Mouse (Mus musculus) pancreas, adult 10 weeks (tissue): ENCODE measurements around the gene Kcnt2. TPM values are rescaled to one million over a fixed set of nuclear protein-coding genes. Genes with fewer than 3 reads are reported as not detected.

Experiments
- polyA plus RNA-seq: library from polyadenylated mRNA; stranded (reverse); fragments of 350-450 nt; fragmentation: Illumina TruSeq; extraction: RNeasy Lipid Tissue Mini Kit (QIAGEN cat#74804); gene quantifications from one replicate; pipeline ENCODE4 v1.2.3, GENCODE M21; 2015; ENCODE audit warnings: low read depth, low replicate concordance; ENCODE audit not compliant: insufficient read depth

Kcnt2 gene
- 0.54 TPM for polyA plus RNA-seq

GRCm38 (mm10) chr1:140245876-140246597 is at the start of gene Kcnt2:
TSS of gene Kcnt2 (plus strand) at chr1:140246158.

Other genes starting within 250 kb of the Kcnt2 start
- 17.0 TPM for gene Cfh, start 62.4 kb upstream of the Kcnt2 start, polyA plus RNA-seq